Mouse (Mus musculus) liver, embryonic 14.5 days (tissue): Measurements from ENCODE around the gene Snrpe. TPM values are rescaled to one million over a fixed set of nuclear protein-coding genes. Genes with fewer than 3 reads are reported as not detected.

Experiments
- ATAC-seq: fragments of 200-750 bp; cut with Nextera tagmentation; 2 replicates; pipeline ENCODE4 v1.8.0; 2017; ENCODE audit warnings: moderate number of reproducible peaks, mild to moderate bottlenecking, moderate library complexity; ENCODE audit not compliant: insufficient read depth
- DNase-seq, 3 experiments: peaks; one replicate each; pipeline ENCODE4 v3.0.0-alpha.2; 2012 to 2013; ENCODE audit warnings: low read depth in 3 of 3, low spot score in 3 of 3
- H3K27ac ChIP-seq: fragments of 300-500 bp; sonication (generic); 2 replicates; pipeline ENCODE4 v1.5.1; 2014; ENCODE audit warnings: moderate library complexity, mild to moderate bottlenecking, control low read depth, inconsistent platforms
- H3K27me3 ChIP-seq: fragments of 300-500 bp; sonication (generic); 2 replicates; pipeline ENCODE4 v1.6.1; 2014; ENCODE audit warnings: mild to moderate bottlenecking, low read length, moderate library complexity; ENCODE audit not compliant: control insufficient read depth, insufficient read depth
- H3K36me3 ChIP-seq: fragments of 300-500 bp; sonication (generic); replicated peaks from 2 replicates; pipeline ENCODE4 v1.6.1; 2014; ENCODE audit warnings: low read depth; ENCODE audit not compliant: control insufficient read depth, insufficient read depth
- H3K4me1 ChIP-seq, 2 experiments: fragments of 200-500 bp in 1 of 2; fragments of 300-500 bp in 1 of 2; sonication (generic) in 1 of 2; replicated peaks; 2 replicates each; pipeline ENCODE4 v1.6.1; 2012 to 2014; ENCODE audit warnings: antibody characterized with exemption in 1 of 2, inconsistent platforms in 1 of 2, low read length in 1 of 2; ENCODE audit not compliant: control insufficient read depth in 2 of 2, insufficient read depth in 2 of 2
- H3K4me2 ChIP-seq: fragments of 300-500 bp; sonication (generic); 2 replicates; pipeline ENCODE4 v1.6.1; 2014; ENCODE audit warnings: low read depth, mild to moderate bottlenecking, control low read depth, moderate library complexity
- H3K4me3 ChIP-seq, 2 experiments: fragments of 200-500 bp in 1 of 2; fragments of 300-500 bp in 1 of 2; sonication (generic) in 1 of 2; 2 replicates each; pipeline ENCODE4 v1.5.1; 2012 to 2014; ENCODE audit warnings: low read depth in 2 of 2, low read length in 2 of 2, mild to moderate bottlenecking in 2 of 2, control low read depth in 1 of 2, inconsistent platforms in 1 of 2, moderate library complexity in 1 of 2; ENCODE audit not compliant: insufficient read depth in 1 of 2
- H3K9ac ChIP-seq: fragments of 300-500 bp; sonication (generic); replicated peaks from 2 replicates; pipeline ENCODE4 v1.6.1; 2014; ENCODE audit warnings: mild to moderate bottlenecking, control low read depth, moderate library complexity
- H3K9me3 ChIP-seq: fragments of 300-500 bp; sonication (generic); 2 replicates; pipeline ENCODE4 v1.6.1; 2016; ENCODE audit warnings: low read length, mixed read lengths; ENCODE audit not compliant: control insufficient read depth
- CTCF ChIP-seq: IDR thresholded peaks from 2 replicates; pipeline ENCODE4 v1.5.1; 2016; ENCODE audit warnings: antibody characterized with exemption, low read depth, control low read depth
- EP300 ChIP-seq: IDR thresholded peaks from 2 replicates; pipeline ENCODE4 v1.6.1; 2016; ENCODE audit warnings: antibody characterized with exemption, low read depth
- WGBS: fragments of 180-500 bp; shearing (Covaris S2); extraction: QIAGEN DNeasy Blood & Tissue Kit; methylation state at CpG from one replicate; pipeline ENCODE4 v1.1.7; 2014; ENCODE audit not compliant: insufficient replicate concordance; 5-methylcytosine and 5-hydroxymethylcytosine counted together
- polyA plus RNA-seq, 2 experiments: library from polyadenylated mRNA; depleted of rRNA in 1 of 2; stranded (reverse) in 1 of 2; unstranded in 1 of 2; fragments of >200 nt; fragmentation: Nextera tagmentation in 1 of 2; extraction: Ambion mirVana in 1 of 2; gene quantifications; 2 replicates each; pipeline versions ENCODE4 v1.2.1 to v1.2.3; 2012 to 2014

Gene Snrpe
- polyA plus RNA-seq, 2 experiments = 241 to 500 TPM

GRCm38 (mm10) chr1:133618311-133618710, 8.2 kb upstream of the Snrpe start:
- Histone ChIP-seq H3K4me1 (peaks cover 13 to 19% of the 10 kb centered on the region in 2 experiments), H3K4me2 (no peak overlapping the region), H3K9ac (no peak overlapping the region; the same call in 1 of the 2 replicates), H3K36me3 (peaks cover 37% of the 10 kb centered on the region), H3K4me3 (no peak overlapping the region), H3K27me3 (no peaks in the 10 kb centered on the region), H3K27ac (no peak overlapping the region; the same call in 1 of the 2 replicates), H3K9me3 (no peaks in the 10 kb centered on the region)
- TF ChIP-seq EP300 (no peak; the same call in 1 of the 2 replicates), CTCF (no peak)
- DNase-seq (no peak), ATAC-seq (peak; percentile 73)
- WGBS = 49% methylated on average over 8 of the region's 8 CpGs

GRCm38 (mm10) chr1:133617908-133618307, 7.8 kb upstream of the Snrpe start:
- H3K27ac ChIP-seq = peak overlapping the region; percentile 21
- no peak overlapping the region for H3K4me3 ChIP-seq
- H3K4me2 ChIP-seq = no peak overlapping the region
- 13% methylated on average over 2 of the region's 2 CpGs for WGBS
- H3K9me3 ChIP-seq = no peaks in the 10 kb centered on the region
- peak; percentile 78; the same call in 1 of the 2 replicates for ATAC-seq
- DNase-seq = peak in 1 of 3 experiments; percentile 28
- TF ChIP-seq CTCF (no peak), EP300 (0 out of 2 replicates have a peak, but pooled peaks have one; percentile 46)
- H3K9ac ChIP-seq = no peak overlapping the region
- no peaks in the 10 kb centered on the region for H3K27me3 ChIP-seq
- H3K36me3 ChIP-seq = peaks cover 33% of the 10 kb centered on the region
- peaks cover 13 to 19% of the 10 kb centered on the region in 2 experiments for H3K4me1 ChIP-seq

- no peaks in the 10 kb centered on the region for H3K27me3 ChIP-seq
- no peak overlapping the region for H3K4me3 ChIP-seq
- DNase-seq (no peak), ATAC-seq (no peak)
- peaks cover under 1% of the 10 kb centered on the region for H3K36me3 ChIP-seq
- no peak overlapping the region for H3K4me2 ChIP-seq
- H3K27ac ChIP-seq = no peak overlapping the region
- H3K4me1 ChIP-seq = peaks cover 13 to 17% of the 10 kb centered on the region in 2 experiments
- H3K9ac ChIP-seq = no peak overlapping the region
- WGBS = 62% methylated on average over 3 of the region's 3 CpGs
- TF ChIP-seq EP300 (no peak), CTCF (peak; percentile 67)
- no peaks in the 10 kb centered on the region for H3K9me3 ChIP-seq
Observed at GRCm38 (mm10) chr1:133613817-133614216, 3.7 kb upstream of the Snrpe start.

- Histone ChIP-seq H3K9me3 (no peaks in the 10 kb centered on the region), H3K4me1 (peaks cover 0 to 7% of the 10 kb centered on the region in 2 experiments; a peak in 2 of 4 replicates), H3K4me3 (no peak overlapping the region), H3K36me3 (peaks cover 19% of the 10 kb centered on the region), H3K27me3 (no peaks in the 10 kb centered on the region), H3K27ac (no peak overlapping the region), H3K9ac (no peak overlapping the region), H3K4me2 (no peak overlapping the region)
- 60% methylated on average over 1 of the region's 1 CpGs for WGBS
- ATAC-seq (no peak), DNase-seq (no peak)
- TF ChIP-seq EP300 = no peak
Observed at GRCm38 (mm10) chr1:133611436-133611835, 1.3 kb upstream of the Snrpe start.

GRCm38 (mm10) chr1:133610601-133611000, 510 bp upstream of the Snrpe start:
- no peak for ATAC-seq
- Histone ChIP-seq H3K4me2 (peak overlapping the region; percentile 49), H3K27me3 (no peaks in the 10 kb centered on the region), H3K4me3 (peak overlapping the region; percentile 14 to 76), H3K4me1 (peaks cover 0 to 7% of the 10 kb centered on the region in 2 experiments; a peak in 2 of 4 replicates), H3K9me3 (no peaks in the 10 kb centered on the region), H3K36me3 (peaks cover 26% of the 10 kb centered on the region), H3K9ac (peak overlapping the region; percentile 18), H3K27ac (no peak overlapping the region)
- no peak for DNase-seq
- WGBS = 48% methylated on average over 6 of the region's 6 CpGs
- TF ChIP-seq CTCF (no peak), EP300 (no peak)
